Mouse (Mus musculus) bone marrow, adult 2 months (tissue): ENCODE results near the gene Nrde2.

Experiments used
- CTCF ChIP-seq: fragments of 200-500 bp; IDR thresholded peaks from 2 replicates; pipeline ENCODE4 v1.5.1; 2011; ENCODE audit warnings: low read length, control low read depth; ENCODE audit not compliant: control insufficient read depth, insufficient read depth
- POLR2A ChIP-seq: fragments of 200-500 bp; IDR thresholded peaks from 2 replicates; pipeline ENCODE4 v1.6.1; 2011; ENCODE audit warnings: low read depth, mild to moderate bottlenecking, control low read depth, low read length, borderline replicate concordance; ENCODE audit not compliant: control insufficient read depth

DNA sequence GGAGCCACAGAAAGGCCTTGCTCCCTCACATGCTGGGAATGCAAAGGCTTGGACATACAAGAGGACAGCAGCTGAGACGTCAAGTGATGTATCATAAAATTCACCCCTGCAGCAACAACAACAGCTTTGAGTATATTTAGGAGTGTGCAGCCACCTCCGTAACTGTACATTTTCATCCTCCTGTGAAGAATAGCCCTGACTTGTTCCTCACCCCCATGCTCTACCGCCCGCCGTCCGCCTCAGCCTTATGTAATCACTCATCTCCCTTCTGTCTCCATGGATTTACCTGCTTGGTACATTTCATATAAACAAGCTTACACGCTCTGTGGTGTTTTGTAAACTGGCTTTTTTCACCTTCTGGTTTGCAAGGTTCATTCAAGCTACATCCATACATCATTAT lies 7.0 kb downstream of the Nrde2 start:
- no peak for TF ChIP-seq POLR2A
- no peak for TF ChIP-seq CTCF
